8 mouse cellular contexts compared by ENCODE assay signal in genomic region chr13:23517603-23518294, GRCm38 (mm10). TPM values are rescaled to one million over a fixed set of nuclear protein-coding genes. Genes with fewer than 3 reads are reported as not detected.
DNase-seq lines count a peak whose midpoint lies in the region; ATAC-seq lines count a peak whose summit lies in the region.

No protein-coding gene starts in this region.

- H3K4me3 ChIP-seq in intestine, embryonic 15.5 days (replicated peaks): peak overlapping the region; percentile 45

- H3K27me3 ChIP-seq in intestine, embryonic 15.5 days (replicated peaks): no peaks in the 10 kb centered on the region

- H3K4me2 ChIP-seq in intestine, embryonic 15.5 days (replicated peaks): peak overlapping the region; percentile 75

- DNase-seq in adrenal gland, adult 18-20 months (ENCODE audit: low spot score in 2 of 2): peak; percentile 86 to 88
- peak; percentile 79 for DNase-seq in embryo, embryonic 11.5 days (ENCODE audit: low read depth, low spot score)
- peak; percentile 68 to 87 for DNase-seq in gastrocnemius, postnatal 36 days
- DNase-seq in left cerebral cortex, postnatal 14 days (ENCODE audit: low spot score in 2 of 2): peak; percentile 91 to 96
- DNase-seq in right cerebral cortex, postnatal 25 days: peak; percentile 83
- peak; percentile 85 to 86 for DNase-seq in urinary bladder, postnatal 36 days (ENCODE audit: low spot score in 2 of 2)

- no peaks in the 10 kb centered on the region for H3K36me3 ChIP-seq in intestine, embryonic 15.5 days

- intact Hi-C loops in gastrocnemius, postnatal 36 days (cut with DNase I): loop anchor here (5.0 kb wide), 1 partner anchor 1490 kb away; no protein-coding TSS in a partner anchor
- intact Hi-C loops in left cerebral cortex, postnatal 14 days (cut with DNase I): loop anchor here (2.0 to 10.0 kb wide), 5 partner anchors 81 to 1573 kb away; partner anchors contain the start of gene Zfp184

- under 1% methylated on average over 27 of the region's 27 CpGs for WGBS in intestine, embryonic 15.5 days

- ATAC-seq in intestine, embryonic 15.5 days: peak; percentile 92
- peak; percentile 27 for ATAC-seq in megakaryocyte-erythroid progenitor cell, adult 5-6 weeks (replicated peaks; ENCODE audit: low FRiP score, low TSS enrichment, poor library complexity, severe bottlenecking)

- peak overlapping the region; percentile 59; the same call in 1 of the 2 replicates for H3K27ac ChIP-seq in intestine, embryonic 15.5 days

- no peaks in the 10 kb centered on the region for H3K9me3 ChIP-seq in intestine, embryonic 15.5 days

- 0 out of 2 replicates have a peak, but pooled peaks cover 2% of the 10 kb centered on the region for H3K4me1 ChIP-seq in intestine, embryonic 15.5 days (replicated peaks)

- 0 out of 2 replicates have a peak overlapping the region, but pooled peaks have one; percentile 33 for H3K9ac ChIP-seq in intestine, embryonic 15.5 days

RNA-seq across cellular contexts. Expression of gene Hist1h4h, which starts 13.1 kb away (rescaled TPM):
- total RNA-seq in adrenal gland, adult 18-20 months (2021): 100 to 1,000 TPM; 400 to 445 TPM
- 100 to 1,000 TPM; 130 to 153 TPM for total RNA-seq in gastrocnemius, postnatal 36 days (2021)
- 4.6 and 4.8 TPM in 2 replicates for polyA plus RNA-seq in intestine, embryonic 15.5 days (2015; fragmentation: Nextera tagmentation; extraction: Ambion mirVana)
- 100 to 1,000 TPM; 264 to 291 TPM for total RNA-seq in left cerebral cortex, postnatal 14 days (2021)
- total RNA-seq in megakaryocyte-erythroid progenitor cell, adult 5-6 weeks (2014; fragmentation: Nextera tagmentation): 115 and 209 TPM in 2 replicates
- total RNA-seq in megakaryocyte-erythroid progenitor cell, adult 5-6 weeks (2017): 683 and 1,187 TPM in 2 replicates

RNA-seq across cellular contexts. Expression of gene Hist1h2af, which starts 16.0 kb away (rescaled TPM):
- 10 to 100 TPM in 1 of 2 experiments, 1 to 10 TPM in 1; 8.5 to 12.6 TPM for total RNA-seq in adrenal gland, adult 18-20 months (2021)
- 10 to 100 TPM in 1 of 2 experiments, 1 to 10 TPM in 1; 7.7 to 11.5 TPM for total RNA-seq in gastrocnemius, postnatal 36 days (2021)
- polyA plus RNA-seq in intestine, embryonic 15.5 days (2015; fragmentation: Nextera tagmentation; extraction: Ambion mirVana): 6.7 TPM in 1 of 2 replicates, not detected in the other
- total RNA-seq in left cerebral cortex, postnatal 14 days (2021): 10 to 100 TPM in 1 of 2 experiments, 1 to 10 TPM in 1; 4.3 to 21.5 TPM
- total RNA-seq in megakaryocyte-erythroid progenitor cell, adult 5-6 weeks (2014; fragmentation: Nextera tagmentation): 41.1 and 66.5 TPM in 2 replicates
- total RNA-seq in megakaryocyte-erythroid progenitor cell, adult 5-6 weeks (2017): 1,297 and 1,759 TPM in 2 replicates

RNA-seq across cellular contexts. Expression of gene Hist1h3g, which starts 17.5 kb away (rescaled TPM):
- 1 to 10 TPM; 3.8 to 4.7 TPM for total RNA-seq in adrenal gland, adult 18-20 months (2021)
- total RNA-seq in gastrocnemius, postnatal 36 days (2021): 1 to 10 TPM; 2.8 to 5.0 TPM
- 6.1 and 6.2 TPM in 2 replicates for polyA plus RNA-seq in intestine, embryonic 15.5 days (2015; fragmentation: Nextera tagmentation; extraction: Ambion mirVana)
- 1 to 10 TPM; 5.8 to 6.2 TPM for total RNA-seq in left cerebral cortex, postnatal 14 days (2021)
- total RNA-seq in megakaryocyte-erythroid progenitor cell, adult 5-6 weeks (2014; fragmentation: Nextera tagmentation): 189 and 293 TPM in 2 replicates
- total RNA-seq in megakaryocyte-erythroid progenitor cell, adult 5-6 weeks (2017): 189 and 625 TPM in 2 replicates

RNA-seq across cellular contexts. Expression of gene Hist1h2bh, which starts 25.4 kb away (rescaled TPM):
- total RNA-seq in adrenal gland, adult 18-20 months (2021): 1 to 10 TPM; 1.8 to 2.2 TPM
- 1 to 10 TPM; 1.7 to 2.1 TPM for total RNA-seq in gastrocnemius, postnatal 36 days (2021)
- polyA plus RNA-seq in intestine, embryonic 15.5 days (2015; fragmentation: Nextera tagmentation; extraction: Ambion mirVana): 1.1 and 1.3 TPM in 2 replicates
- total RNA-seq in left cerebral cortex, postnatal 14 days (2021): under 1 TPM; 0.91 to 0.92 TPM
- 31.9 and 110 TPM in 2 replicates for total RNA-seq in megakaryocyte-erythroid progenitor cell, adult 5-6 weeks (2014; fragmentation: Nextera tagmentation)
- total RNA-seq in megakaryocyte-erythroid progenitor cell, adult 5-6 weeks (2017): 85.7 and 165 TPM in 2 replicates

RNA-seq across cellular contexts. Expression of gene Hist1h3f, which starts 26.1 kb away (rescaled TPM):
- total RNA-seq in adrenal gland, adult 18-20 months (2021): 10 to 100 TPM; 12.6 to 12.7 TPM
- 1 to 10 TPM; 5.5 to 6.4 TPM for total RNA-seq in gastrocnemius, postnatal 36 days (2021)
- 0.45 and 0.97 TPM in 2 replicates for polyA plus RNA-seq in intestine, embryonic 15.5 days (2015; fragmentation: Nextera tagmentation; extraction: Ambion mirVana)
- 10 to 100 TPM; 18.7 to 21.0 TPM for total RNA-seq in left cerebral cortex, postnatal 14 days (2021)
- 31.6 and 53.6 TPM in 2 replicates for total RNA-seq in megakaryocyte-erythroid progenitor cell, adult 5-6 weeks (2014; fragmentation: Nextera tagmentation)
- 69.9 and 132 TPM in 2 replicates for total RNA-seq in megakaryocyte-erythroid progenitor cell, adult 5-6 weeks (2017)

Comparison
In these comparisons a context has a peak if more than half of its experiments do, and no peak if none do; other contexts are left out.
1. Peak in every context shown above with its lines: DNase-seq, ATAC-seq, H3K4me3 ChIP-seq and H3K27ac ChIP-seq.
2. RNA of gene Hist1h3g, which starts 17.5 kb away (total RNA-seq): 189 to 625 TPM in megakaryocyte-erythroid progenitor cell, adult 5-6 weeks; 5.8 to 6.2 TPM in left cerebral cortex, postnatal 14 days, 2.8 to 5.0 TPM in gastrocnemius, postnatal 36 days and 3.8 to 4.7 TPM in adrenal gland, adult 18-20 months; every median in the first group is over 10 times any median in the second.